Mouse (Mus musculus) adrenal gland, postnatal 25 days (tissue): Measurements from ENCODE around the gene Snrpn. TPM values are rescaled to one million over a fixed set of nuclear protein-coding genes. Genes with fewer than 3 reads are reported as not detected.
A peak's percentile ranks its signal among the peaks of the same experiment; 100 is the strongest.
"Not testable (repeated sequence)": the region's sequence is repeated elsewhere in the genome, so short reads cannot be mapped to it uniquely, and the experiment has no call there.

ENCODE experiments used
- DNase-seq: peaks from one replicate; pipeline ENCODE4 v3.0.0; 2021; ENCODE audit warnings: mixed read lengths
- long read RNA-seq: library from polyadenylated mRNA; stranded (forward); transcript quantifications from one replicate; pipeline ENCODE4 v2.0.0, GENCODE M21; 2021
- total RNA-seq: library from RNA; stranded (reverse); gene quantifications from 2 replicates; pipeline ENCODE4 v1.2.3, GENCODE M21; 2021

The Snrpn gene
- total RNA-seq, result 24.1 and 28.5 TPM in 2 replicates
- long read RNA-seq, transcript Snrpn-201 (10 exons, 1,932 nt), result major isoform, 36 of 41 reads
- long read RNA-seq, partial matches to known transcripts, result 4 of 41 reads
- long read RNA-seq, other reads (novel, unspliced or antisense), result 1 of 41 reads

- no peak for DNase-seq
These were observed at the start of gene Snrpn for GRCm38 (mm10) chr7:60139742-60140480. Gene Snrpn (minus strand): TSS chr7:60140219.

DNA sequence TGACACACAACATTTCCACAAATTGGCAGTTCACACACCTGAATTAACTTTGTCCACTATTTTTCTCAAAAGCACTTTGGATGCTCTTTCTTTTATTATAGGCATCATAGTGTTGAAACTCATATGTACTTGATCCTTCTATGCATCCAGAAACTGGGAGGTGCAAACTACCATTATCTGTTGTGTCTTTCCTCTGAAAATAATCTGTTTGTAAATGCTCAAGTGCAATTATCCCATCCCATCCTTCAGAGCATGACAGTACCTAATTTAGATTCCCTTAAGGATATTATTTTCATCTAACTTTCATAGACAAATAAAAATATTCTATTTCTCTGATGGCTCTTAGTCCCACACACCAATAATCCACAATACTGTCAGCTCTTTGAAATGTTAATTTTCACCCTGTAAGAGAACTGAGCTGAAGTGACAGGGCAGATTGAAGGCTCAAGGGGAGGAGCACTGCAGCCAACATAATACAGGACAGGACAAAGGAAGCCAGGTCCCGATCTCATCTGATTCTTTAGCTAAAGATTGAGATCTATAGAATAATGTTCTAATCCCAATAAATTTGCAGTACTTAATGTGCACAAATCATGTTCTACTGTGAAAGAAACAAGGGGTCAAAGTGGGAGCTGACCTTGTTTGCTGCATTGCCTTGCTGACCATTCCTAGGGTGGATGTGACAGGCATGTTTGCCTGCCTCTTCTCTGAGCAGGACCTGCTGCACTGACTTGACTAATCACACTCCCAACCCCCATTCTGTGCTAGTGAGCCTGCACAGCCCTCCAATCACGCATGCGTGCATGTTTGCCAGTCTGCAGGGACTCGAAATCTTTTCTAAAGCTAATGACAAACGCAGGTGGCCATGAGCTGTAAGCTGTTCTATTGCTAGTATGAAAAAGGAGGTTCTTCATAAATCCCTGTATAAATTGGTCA, 30.5 kb upstream of the Snrpn start:
- no peak for DNase-seq

- no peak for DNase-seq
These were observed 14.7 kb downstream of the Snrpn start for GRCm38 (mm10) chr7:60125332-60125731.

DNA sequence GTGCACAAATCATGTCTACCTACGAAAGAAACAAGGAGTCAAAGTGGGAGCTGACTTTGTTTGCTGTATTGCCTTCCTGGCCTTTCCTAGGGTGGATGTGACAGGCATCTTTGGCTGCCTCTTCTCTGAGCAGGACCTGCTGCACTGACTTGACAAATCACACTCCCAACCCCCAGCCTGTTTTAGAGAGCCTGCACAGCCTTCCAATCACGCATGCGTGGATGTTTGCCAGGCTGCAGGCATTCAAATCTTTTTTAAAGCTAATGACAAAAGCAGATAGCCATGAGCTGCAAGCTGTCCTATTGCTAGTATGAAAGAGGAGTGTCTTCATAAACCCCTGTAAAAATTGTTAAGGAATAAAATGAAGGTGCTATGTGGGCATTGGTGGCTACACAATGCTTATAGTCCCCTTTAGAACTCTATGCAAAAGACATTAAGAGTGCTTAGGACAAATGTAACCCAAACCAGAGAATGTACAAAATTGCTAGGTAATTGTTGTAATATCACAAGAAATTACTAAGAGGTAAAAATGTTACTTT, 16.9 kb downstream of the Snrpn start:
- not testable (repeated sequence) for DNase-seq

GRCm38 (mm10) chr7:60122434-60123085, 17.5 kb downstream of the Snrpn start:
- no peak for DNase-seq

- DNase-seq, result no peak
These were observed 42.7 kb downstream of the Snrpn start for GRCm38 (mm10) chr7:60097154-60097859.

DNA sequence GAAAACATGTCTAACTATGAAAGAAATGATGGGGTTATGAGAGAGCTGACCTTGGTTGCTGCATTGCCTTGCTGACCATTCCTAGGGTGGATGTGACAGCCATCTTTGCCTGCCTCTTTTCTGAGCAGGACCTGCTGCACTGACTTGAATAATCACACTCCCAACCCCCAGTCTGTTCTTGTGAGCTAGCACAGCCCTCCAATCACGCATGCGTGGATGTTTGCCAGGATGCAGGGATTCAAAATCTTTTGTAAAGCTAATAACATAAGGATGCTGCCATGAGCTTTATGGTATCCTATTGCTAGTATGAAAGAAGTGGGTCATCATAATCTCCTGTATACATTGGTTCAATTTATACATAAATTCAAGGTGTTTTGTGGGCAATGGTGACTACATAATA, 63.7 kb downstream of the Snrpn start:
- DNase-seq, result no peak

GRCm38 (mm10) chr7:60047481-60048201, 92.4 kb downstream of the Snrpn start:
- DNase-seq, result no peak

GRCm38 (mm10) chr7:60013186-60013585, 126.8 kb downstream of the Snrpn start:
- DNase-seq, result no peak

DNA sequence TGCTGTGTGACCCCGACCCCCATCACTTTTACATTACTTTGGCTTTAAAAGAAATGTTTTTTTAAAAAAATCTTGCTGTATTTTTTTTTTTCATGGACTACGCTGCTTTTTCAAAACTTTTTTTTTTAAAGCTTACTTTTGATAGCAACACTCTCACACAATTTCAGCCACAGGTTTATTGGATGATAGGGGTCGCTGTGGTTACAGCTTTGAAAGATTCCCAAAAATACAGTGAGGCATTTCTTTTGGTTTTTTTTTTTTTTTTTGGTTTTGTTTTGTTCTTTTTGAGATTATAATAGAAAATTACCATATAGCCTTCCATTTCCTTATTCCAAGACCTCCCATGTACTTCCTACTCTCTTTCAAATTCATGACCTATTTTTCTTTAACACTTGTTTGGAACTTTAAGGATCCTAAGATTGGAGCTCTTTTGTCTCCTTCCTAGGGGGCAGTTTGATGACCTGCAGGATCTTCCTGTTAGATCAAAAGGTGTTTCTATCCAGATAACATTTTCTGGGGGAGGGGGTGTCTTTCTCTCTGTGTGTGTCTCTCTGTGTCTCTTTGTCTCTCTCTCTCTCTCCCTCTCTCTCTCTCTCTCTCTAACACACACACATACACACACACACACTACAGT, 132.2 kb downstream of the Snrpn start:
- DNase-seq, result no peak

- no peak for DNase-seq
These were observed 133.8 kb downstream of the Snrpn start for GRCm38 (mm10) chr7:60006262-60006661.

GRCm38 (mm10) chr7:60004606-60005330, 135.3 kb downstream of the Snrpn start, which contains the start of the genes Snurf and Gm38393:
Gene Snurf (minus strand): TSS chr7:60005049.
Gene Gm38393 (minus strand): TSS chr7:60005064.
- peak; percentile 65 for DNase-seq

GRCm38 (mm10) chr7:60003921-60004605, 136.0 kb downstream of the Snrpn start:
- peak; percentile 13 for DNase-seq

GRCm38 (mm10) chr7:60003006-60003865, 136.8 kb downstream of the Snrpn start:
- no peak for DNase-seq

- no peak for DNase-seq
These were observed 161.4 kb downstream of the Snrpn start for GRCm38 (mm10) chr7:59978646-59979045.
